Mouse (Mus musculus): Measurements from ENCODE around the gene Rtl10.

DNA sequence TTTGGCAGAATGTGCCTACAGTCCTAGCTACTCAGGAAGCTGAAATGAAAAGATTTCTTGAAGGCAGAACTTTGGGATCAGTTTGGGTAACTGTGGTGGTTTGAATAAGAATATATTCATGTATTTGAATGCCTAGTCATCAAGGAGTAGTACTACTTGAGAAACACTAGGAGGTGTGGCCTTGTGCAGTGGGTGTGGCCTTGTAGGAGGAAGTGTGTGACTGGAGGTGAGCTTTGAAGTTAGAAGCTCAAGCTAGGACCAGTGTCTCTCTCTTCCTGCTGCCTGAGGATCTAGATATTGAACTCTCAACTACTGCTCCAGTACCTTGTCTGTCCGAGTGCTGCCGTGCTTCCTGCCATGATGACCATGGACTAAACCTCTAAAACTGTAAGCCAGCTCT, 12.6 kb upstream of the Rtl10 start:
- TF ChIP-seq CTCF (IDR thresholded peaks at IDR 0.05; ENCODE audit: low read depth) (no peak), EP300 (IDR thresholded peaks at IDR 0.05; ENCODE audit: low read depth) (no peak)
